In the genomic region with DNA sequence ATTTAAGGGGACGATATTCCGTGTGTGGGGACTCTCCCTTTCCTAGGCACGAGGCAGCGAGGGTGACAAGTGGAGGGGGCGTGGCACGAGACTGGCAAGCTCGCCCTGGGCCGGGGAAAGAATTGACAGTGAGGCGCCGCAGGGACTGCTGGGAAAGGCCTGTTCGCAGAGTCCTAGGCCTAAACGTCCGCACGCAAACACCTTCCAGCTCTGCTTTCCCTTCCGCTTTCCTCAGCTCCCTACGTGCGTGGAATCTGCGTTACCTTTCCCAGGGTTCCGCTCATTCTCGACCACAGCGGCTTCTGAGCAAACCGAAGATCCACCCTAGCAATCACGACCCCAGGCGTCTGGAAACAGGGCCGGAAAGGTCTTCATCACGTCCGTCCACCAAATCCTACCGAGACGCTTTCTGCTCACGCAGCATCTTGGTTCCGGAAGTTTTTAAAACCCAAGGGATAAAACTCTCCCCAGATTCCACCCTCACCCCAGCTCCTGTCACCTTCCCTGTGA, we compare ENCODE assay signal across 8 mouse cellular contexts. TPM values are rescaled to one million over a fixed set of nuclear protein-coding genes. Genes with fewer than 3 reads are reported as not detected.
DNase-seq lines count a peak whose midpoint lies in the region; ATAC-seq and TF ChIP-seq lines count a peak whose summit lies in the region.

No protein-coding gene starts in this region.

- no peaks in the 10 kb centered on the region for H3K9me3 ChIP-seq in embryonic facial prominence, embryonic 15.5 days (replicated peaks)
- H3K9me3 ChIP-seq in limb, embryonic 14.5 days (ENCODE audit: control insufficient read depth, low read length) = no peaks in the 10 kb centered on the region
- no peaks in the 10 kb centered on the region for H3K9me3 ChIP-seq in midbrain, postnatal 0 days (ENCODE audit: low read length)

- peak; percentile 95 for DNase-seq in 416B (ENCODE audit: low read depth)
- peak; percentile 91 for DNase-seq in heart, adult 8-10 months (ENCODE audit: low spot score)
- peak; percentile 94 for DNase-seq in kidney, adult 9 months
- peak; percentile 84 for DNase-seq in limb, embryonic 14.5 days (ENCODE audit: low spot score)
- DNase-seq in midbrain, postnatal 0 days (ENCODE audit: low spot score) = peak; percentile 94
- peak; percentile 66 to 79 for DNase-seq in spleen, postnatal 14 days (ENCODE audit: low spot score in 2 of 2)

- TF ChIP-seq CTCF in bone marrow, adult 2 months (IDR thresholded peaks at IDR 0.05; ENCODE audit: control insufficient read depth, insufficient read depth, low read length) = no peak
- peak; percentile 2; the same call in 1 of the 2 replicates for TF ChIP-seq CTCF in midbrain, postnatal 0 days (IDR thresholded peaks at IDR 0.05)

- peak overlapping the region; percentile 39 for H3K27ac ChIP-seq in bone marrow, adult 2 months (ENCODE audit: control insufficient read depth, insufficient read depth, low read depth, low read length, poor library complexity)
- peak overlapping the region; percentile 86 for H3K27ac ChIP-seq in embryonic facial prominence, embryonic 15.5 days (replicated peaks)
- peak overlapping the region; percentile 77 for H3K27ac ChIP-seq in limb, embryonic 14.5 days (replicated peaks; ENCODE audit: low read depth, low read length)
- peak overlapping the region; percentile 92 for H3K27ac ChIP-seq in midbrain, postnatal 0 days (ENCODE audit: low read depth, low read length)

- H3K27me3 ChIP-seq in embryonic facial prominence, embryonic 15.5 days = no peaks in the 10 kb centered on the region
- H3K27me3 ChIP-seq in limb, embryonic 14.5 days (ENCODE audit: control insufficient read depth, insufficient read depth, low read length) = no peaks in the 10 kb centered on the region
- no peaks in the 10 kb centered on the region for H3K27me3 ChIP-seq in midbrain, postnatal 0 days (ENCODE audit: insufficient read depth, low read length)

- no peaks in the 10 kb centered on the region for H3K36me3 ChIP-seq in embryonic facial prominence, embryonic 15.5 days
- no peaks in the 10 kb centered on the region for H3K36me3 ChIP-seq in limb, embryonic 14.5 days (ENCODE audit: control insufficient read depth, insufficient read depth, low read length)
- no peaks in the 10 kb centered on the region for H3K36me3 ChIP-seq in midbrain, postnatal 0 days (ENCODE audit: insufficient read depth, low read length)

- WGBS in bone marrow, adult 2 months = 1% methylated on average over 31 of the region's 31 CpGs
- under 1% methylated on average over 31 of the region's 31 CpGs for WGBS in embryonic facial prominence, embryonic 15.5 days
- WGBS in limb, embryonic 14.5 days = under 1% methylated on average over 31 of the region's 31 CpGs
- under 1% methylated on average over 31 of the region's 31 CpGs for WGBS in midbrain, postnatal 0 days

- H3K4me1 ChIP-seq in bone marrow, adult 2 months (ENCODE audit: control insufficient read depth, insufficient read depth, low read length) = peaks cover 1% of the 10 kb centered on the region; the same call in 1 of the 2 replicates
- no peaks in the 10 kb centered on the region for H3K4me1 ChIP-seq in embryonic facial prominence, embryonic 15.5 days
- H3K4me1 ChIP-seq in limb, embryonic 14.5 days (ENCODE audit: control insufficient read depth, insufficient read depth, low read length) = peaks cover 4% of the 10 kb centered on the region; the same call in 1 of the 2 replicates
- H3K4me1 ChIP-seq in midbrain, postnatal 0 days (ENCODE audit: insufficient read depth, low read length) = no peaks in the 10 kb centered on the region

- ATAC-seq in embryonic facial prominence, embryonic 15.5 days (ENCODE audit: insufficient number of reproducible peaks, low FRiP score, low TSS enrichment, low read depth) = peak; percentile 82
- ATAC-seq in limb, embryonic 14.5 days (ENCODE audit: low FRiP score, low read depth) = peak; percentile 94
- peak; percentile 93 for ATAC-seq in midbrain, postnatal 0 days (ENCODE audit: low FRiP score)

- peak overlapping the region; percentile 59 for H3K4me2 ChIP-seq in embryonic facial prominence, embryonic 15.5 days (replicated peaks)
- H3K4me2 ChIP-seq in limb, embryonic 14.5 days (replicated peaks; ENCODE audit: low read depth, low read length, severe bottlenecking) = peak overlapping the region; percentile 67
- peak overlapping the region; percentile 55 for H3K4me2 ChIP-seq in midbrain, postnatal 0 days (ENCODE audit: low read depth, low read length, poor library complexity, severe bottlenecking)

- H3K9ac ChIP-seq in embryonic facial prominence, embryonic 15.5 days = peak overlapping the region; percentile 63
- peak overlapping the region; percentile 75 for H3K9ac ChIP-seq in limb, embryonic 14.5 days (ENCODE audit: low read depth, low read length, severe bottlenecking)
- peak overlapping the region; percentile 74 for H3K9ac ChIP-seq in midbrain, postnatal 0 days (replicated peaks; ENCODE audit: low read length, poor library complexity, severe bottlenecking)

- peak; percentile 46; the same call in 1 of the 2 replicates for TF ChIP-seq POLR2A in bone marrow, adult 2 months (IDR thresholded peaks at IDR 0.05; ENCODE audit: borderline replicate concordance, control insufficient read depth, low read depth, low read length)
- TF ChIP-seq POLR2A in limb, embryonic 14.5 days (IDR thresholded peaks at IDR 0.05; ENCODE audit: borderline replicate concordance, extremely low read depth, insufficient read depth, insufficient read length) = no peak

- H3K4me3 ChIP-seq in bone marrow, adult 2 months (replicated peaks; ENCODE audit: control insufficient read depth, low read depth, low read length) = peak overlapping the region; percentile 71
- H3K4me3 ChIP-seq in embryonic facial prominence, embryonic 15.5 days (replicated peaks) = peak overlapping the region; percentile 58
- peak overlapping the region; percentile 51 for H3K4me3 ChIP-seq in limb, embryonic 14.5 days (replicated peaks; ENCODE audit: low read length)
- peak overlapping the region; percentile 43 for H3K4me3 ChIP-seq in midbrain, postnatal 0 days (ENCODE audit: low read depth, low read length)

RNA-seq across cellular contexts. Expression of gene Rab6a, which starts 24.4 kb away (rescaled TPM):
- polyA plus RNA-seq in bone marrow, adult 2 months (2011; ENCODE audit: insufficient read depth, insufficient read length, low replicate concordance, missing spikeins) = 24.9 and 34.8 TPM in 2 replicates
- polyA plus RNA-seq in embryonic facial prominence, embryonic 15.5 days (2015; fragmentation: Nextera tagmentation; extraction: Ambion mirVana) = 105 and 107 TPM in 2 replicates
- total RNA-seq in heart, adult 8-10 months (2022) = 10 to 100 TPM; 60.7 to 63.9 (median 62.5) TPM
- 76.7 and 78.7 TPM in 2 replicates for polyA plus RNA-seq in limb, embryonic 14.5 days (2012; rRNA removed)
- 113 and 126 TPM in 2 replicates for polyA plus RNA-seq in limb, embryonic 14.5 days (2014; fragmentation: Nextera tagmentation; extraction: Ambion mirVana)
- 289 and 352 TPM in 2 replicates for total RNA-seq in midbrain, postnatal 0 days (2014; rRNA removed)
- 340 and 363 TPM in 2 replicates for polyA plus RNA-seq in midbrain, postnatal 0 days (2015; fragmentation: Nextera tagmentation; extraction: Ambion mirVana)

RNA-seq across cellular contexts. Expression of gene Mrpl48, which starts 25.3 kb away (rescaled TPM):
- polyA plus RNA-seq in bone marrow, adult 2 months (2011; ENCODE audit: insufficient read depth, insufficient read length, low replicate concordance, missing spikeins) = 23.2 and 37.9 TPM in 2 replicates
- polyA plus RNA-seq in embryonic facial prominence, embryonic 15.5 days (2015; fragmentation: Nextera tagmentation; extraction: Ambion mirVana) = 75.0 and 77.7 TPM in 2 replicates
- 10 to 100 TPM; 69.4 to 78.5 (median 76.5) TPM for total RNA-seq in heart, adult 8-10 months (2022)
- polyA plus RNA-seq in limb, embryonic 14.5 days (2012; rRNA removed) = 27.3 and 42.0 TPM in 2 replicates
- 79.6 and 87.7 TPM in 2 replicates for polyA plus RNA-seq in limb, embryonic 14.5 days (2014; fragmentation: Nextera tagmentation; extraction: Ambion mirVana)
- 33.9 and 47.8 TPM in 2 replicates for total RNA-seq in midbrain, postnatal 0 days (2014; rRNA removed)
- 89.8 and 91.5 TPM in 2 replicates for polyA plus RNA-seq in midbrain, postnatal 0 days (2015; fragmentation: Nextera tagmentation; extraction: Ambion mirVana)

RNA-seq across cellular contexts. Expression of gene Coa4, which starts 45.9 kb away (rescaled TPM):
- polyA plus RNA-seq in bone marrow, adult 2 months (2011; ENCODE audit: insufficient read depth, insufficient read length, low replicate concordance, missing spikeins) = 3.5 and 7.4 TPM in 2 replicates
- 19.7 and 20.8 TPM in 2 replicates for polyA plus RNA-seq in embryonic facial prominence, embryonic 15.5 days (2015; fragmentation: Nextera tagmentation; extraction: Ambion mirVana)
- 10 to 100 TPM; 14.3 to 19.9 (median 17.6) TPM for total RNA-seq in heart, adult 8-10 months (2022)
- 13.5 and 15.5 TPM in 2 replicates for polyA plus RNA-seq in limb, embryonic 14.5 days (2012; rRNA removed)
- 22.2 and 22.3 TPM in 2 replicates for polyA plus RNA-seq in limb, embryonic 14.5 days (2014; fragmentation: Nextera tagmentation; extraction: Ambion mirVana)
- total RNA-seq in midbrain, postnatal 0 days (2014; rRNA removed) = 3.9 and 7.5 TPM in 2 replicates
- polyA plus RNA-seq in midbrain, postnatal 0 days (2015; fragmentation: Nextera tagmentation; extraction: Ambion mirVana) = 5.7 and 6.5 TPM in 2 replicates

Comparison
In these comparisons a context has a peak if more than half of its experiments do, and no peak if none do; other contexts are left out.
1. Peak in every context shown above with its lines: DNase-seq, ATAC-seq, H3K4me3 ChIP-seq and H3K27ac ChIP-seq.
2. H3K27ac ChIP-seq: peak in every context shown above with its lines; median percentile 92 in midbrain, postnatal 0 days; 86 in embryonic facial prominence, embryonic 15.5 days; 77 in limb, embryonic 14.5 days; 39 in bone marrow, adult 2 months.